Mouse (Mus musculus) retina, embryonic 14.5 days (tissue): ENCODE measurements at regions not wholly inside any gene's neighbourhood (a gene's known extent, or its start where the extent isn't known, plus 50 kb on each side); places are given as distances from the start of the nearest gene placed in this dataset.
"Not testable (repeated sequence)": the region's sequence is repeated elsewhere in the genome, so short reads cannot be mapped to it uniquely, and the experiment has no call there.

ENCODE experiments used
- DNase-seq: peaks from one replicate; pipeline ENCODE4 v3.0.0-alpha.2; 2015; ENCODE audit warnings: low spot score

DNA sequence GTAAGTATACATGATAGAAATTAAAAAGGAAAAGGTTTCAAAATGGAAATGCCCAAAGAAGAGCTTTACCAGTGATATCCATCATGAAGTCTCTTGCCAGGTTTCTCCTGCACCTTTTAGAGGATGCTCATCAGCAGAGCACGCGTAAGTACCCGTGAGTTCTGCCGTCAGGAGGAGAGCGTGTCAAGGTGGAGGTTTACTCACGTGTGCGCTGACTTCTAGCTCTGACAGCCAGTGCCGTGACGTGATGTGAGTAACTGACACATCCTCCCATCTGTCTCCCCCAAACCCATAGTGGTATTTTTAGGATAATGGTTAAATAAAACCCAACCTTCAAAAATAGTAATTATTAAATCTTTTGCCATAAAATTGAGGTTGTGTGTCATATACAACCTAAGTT, 55.3 kb downstream of the Adra2a start:
- DNase-seq: no peak

DNA sequence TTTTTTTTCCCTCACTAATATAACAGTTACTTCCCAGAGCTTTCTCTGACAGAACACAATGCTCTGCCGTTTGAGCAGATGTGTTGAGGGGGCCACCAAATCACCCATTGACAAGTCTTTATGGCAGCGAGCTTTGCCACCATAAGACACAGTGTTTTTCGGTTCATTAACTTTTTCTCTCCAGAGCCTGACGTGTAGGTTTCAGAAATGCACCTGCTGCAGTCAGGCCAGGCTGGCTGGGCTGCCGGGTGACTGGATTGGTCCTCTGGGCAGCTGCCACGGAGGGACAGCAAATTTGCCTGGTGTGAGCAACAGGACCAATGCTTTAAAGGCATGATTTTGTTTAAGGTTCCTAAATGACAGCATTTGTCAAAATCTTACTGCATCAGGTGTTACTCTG, 55.8 kb downstream of the Adra2a start:
- DNase-seq: peak; percentile 16

DNA sequence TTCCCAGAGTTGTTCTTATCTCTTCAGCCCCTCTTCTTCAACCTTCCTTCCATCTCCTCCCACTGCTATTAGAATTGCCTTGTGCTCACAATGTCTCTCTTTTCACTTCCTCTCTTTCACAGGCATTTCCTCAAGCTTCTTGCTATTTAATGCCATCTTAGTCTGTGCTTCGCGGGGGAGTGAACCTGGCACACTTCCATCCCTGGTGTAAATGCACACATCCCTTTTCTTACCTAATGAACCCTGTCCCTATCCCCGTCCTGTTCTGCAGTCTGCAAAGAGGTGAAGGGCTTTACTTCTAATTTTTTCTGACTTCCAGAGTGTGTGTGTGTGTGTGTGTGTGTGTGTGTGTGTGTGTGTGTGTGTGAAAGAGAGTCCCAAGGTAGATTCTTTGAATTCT, 62.6 kb downstream of the Adra2a start:
- DNase-seq: no peak

DNA sequence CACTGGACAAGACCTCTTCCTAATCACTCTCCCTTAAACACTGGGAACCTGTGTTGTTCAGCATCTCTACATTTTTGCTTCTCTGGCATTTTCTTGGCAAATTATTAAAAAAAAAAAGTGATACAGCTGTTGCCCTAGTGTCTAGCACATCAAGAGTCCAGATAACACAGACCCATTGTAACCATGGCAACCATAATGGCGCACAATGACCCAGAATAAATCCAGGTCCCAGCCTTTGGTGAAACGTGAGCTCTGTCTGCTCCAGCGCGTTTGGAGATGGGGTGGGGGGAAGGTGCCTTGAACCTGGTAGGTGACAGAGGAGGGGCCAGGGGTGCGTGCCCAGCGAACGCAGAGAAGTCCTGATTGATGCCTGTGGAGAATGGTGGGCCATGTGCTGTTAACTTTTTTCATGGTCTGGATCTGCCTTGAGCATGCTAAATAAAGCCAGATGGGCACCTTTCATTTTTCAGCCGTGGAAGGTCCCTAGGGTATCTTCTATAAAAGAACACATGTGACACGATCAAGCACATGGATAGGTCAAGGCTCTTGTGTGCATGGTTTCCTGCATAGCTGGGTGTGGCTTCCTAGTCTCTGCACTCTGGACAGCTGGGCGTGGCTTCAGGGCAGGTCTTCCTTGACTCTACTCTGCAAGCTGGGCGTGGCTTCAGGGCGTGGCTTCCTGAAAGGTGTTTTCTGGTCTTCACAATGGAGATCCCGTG, 63.3 kb downstream of the Adra2a start:
- DNase-seq: peak; percentile 59

DNA sequence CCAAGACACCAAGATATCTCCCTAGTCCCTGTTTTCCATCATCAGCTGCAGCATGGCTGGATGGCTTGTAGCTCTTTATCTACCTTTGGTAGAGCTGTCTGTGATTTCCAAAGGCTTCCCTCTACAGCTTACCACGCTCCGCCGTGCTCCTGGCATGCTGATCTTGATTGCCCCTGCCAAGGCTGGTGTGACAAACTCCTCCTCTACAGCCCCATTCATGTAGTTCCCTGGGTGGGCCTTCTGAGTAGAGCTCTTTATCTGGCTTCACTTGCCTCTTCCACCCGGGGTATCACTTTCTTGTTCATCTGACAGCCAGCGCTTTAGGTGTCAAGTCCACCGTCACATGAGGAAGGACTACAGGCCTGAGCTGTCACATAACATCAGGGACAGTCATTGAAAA, 66.1 kb downstream of the Adra2a start:
- no peak for DNase-seq

DNA sequence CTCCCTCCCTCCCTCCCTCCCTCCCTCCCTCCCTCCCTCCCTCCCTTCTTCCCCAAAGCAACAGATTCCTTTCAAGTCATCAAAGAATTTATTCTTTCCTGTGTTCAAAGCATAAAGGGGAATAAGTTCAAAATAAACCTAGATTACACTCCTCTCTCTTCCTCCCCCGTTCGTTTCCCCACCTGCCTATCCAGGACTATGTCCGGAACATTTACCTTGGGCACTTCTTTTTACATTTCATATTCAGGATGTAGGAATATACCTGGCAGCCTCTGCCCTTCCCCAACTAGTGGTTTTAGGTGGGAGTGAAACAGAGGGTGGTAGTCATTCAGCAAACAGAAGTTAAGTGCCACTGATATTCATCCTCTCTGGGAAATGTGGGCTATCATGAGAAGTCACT, 68.7 kb downstream of the Adra2a start:
- DNase-seq: no peak

DNA sequence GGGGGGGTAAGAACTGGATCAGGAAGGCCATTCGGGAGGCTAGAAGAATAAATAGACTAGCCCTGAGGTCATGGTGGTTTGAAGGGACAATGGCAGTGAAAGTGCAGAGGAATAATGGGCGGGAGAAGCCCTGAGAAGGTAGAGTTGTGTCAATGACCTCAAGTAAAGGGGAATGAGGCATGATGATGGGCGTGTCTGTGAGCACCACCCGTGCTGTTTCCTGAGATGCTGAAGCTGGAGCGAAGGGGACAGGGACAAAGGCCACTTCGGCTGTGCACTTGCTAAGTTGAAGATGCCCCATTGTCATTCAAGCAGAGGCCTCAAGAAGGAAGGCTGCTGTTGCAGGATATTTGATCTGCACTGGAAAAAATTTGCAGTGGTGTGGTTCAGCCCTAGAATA, 69.5 kb downstream of the Adra2a start:
- no peak for DNase-seq

DNA sequence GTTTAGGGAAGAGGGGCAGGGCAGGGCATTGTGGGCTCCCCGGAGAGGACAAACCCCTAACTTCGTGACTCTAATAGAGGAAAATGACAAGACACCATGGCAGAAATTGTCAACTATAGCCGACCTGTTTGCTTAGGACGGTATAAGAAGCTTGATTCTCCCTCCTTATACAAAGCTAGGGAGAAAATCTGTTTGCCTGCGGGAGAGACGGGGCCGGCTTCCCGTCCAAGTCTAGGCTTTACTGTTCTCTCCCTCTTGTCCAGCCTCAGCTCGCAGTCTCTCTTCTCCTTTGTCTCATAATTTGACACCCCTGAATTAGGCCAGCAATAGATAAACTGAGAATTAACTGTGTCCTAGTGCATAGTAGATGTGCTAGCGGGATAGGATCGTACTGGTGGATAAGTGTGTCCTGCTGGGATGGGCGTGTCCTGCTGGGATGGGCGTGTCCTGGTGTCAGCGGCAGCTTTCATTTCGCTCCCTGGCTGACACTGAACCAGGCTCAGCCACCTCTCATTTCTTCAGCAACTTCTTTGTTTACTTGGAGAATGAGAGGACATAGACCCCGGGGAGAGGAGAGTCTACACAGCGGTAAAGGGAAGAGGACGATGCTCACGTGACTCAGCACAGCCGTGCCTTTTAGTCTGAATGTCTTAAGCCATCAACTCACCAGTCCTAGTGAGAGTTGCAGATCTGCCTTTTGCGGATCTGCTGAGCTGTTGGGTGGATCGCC, 70.8 kb downstream of the Adra2a start:
- DNase-seq: peak; percentile 75

DNA sequence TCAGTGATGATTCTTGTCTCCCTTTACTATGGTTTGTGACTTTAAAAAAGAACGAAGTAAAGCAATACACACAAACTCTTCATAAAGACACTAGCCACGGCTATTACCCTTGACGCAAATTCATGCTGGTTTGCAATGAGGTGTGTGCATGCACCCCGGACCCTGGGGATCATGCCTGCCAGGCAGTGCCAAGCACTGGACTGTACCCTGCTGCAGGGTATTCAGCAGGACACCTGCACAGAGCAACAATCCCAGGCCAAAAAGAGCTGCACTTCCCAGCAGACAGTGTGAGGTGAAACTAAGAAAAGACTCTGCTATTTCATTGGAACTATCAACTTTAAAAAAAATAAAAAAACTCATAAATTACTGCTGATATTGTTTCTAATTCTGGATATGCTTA, 71.4 kb downstream of the Adra2a start:
- DNase-seq: no peak

DNA sequence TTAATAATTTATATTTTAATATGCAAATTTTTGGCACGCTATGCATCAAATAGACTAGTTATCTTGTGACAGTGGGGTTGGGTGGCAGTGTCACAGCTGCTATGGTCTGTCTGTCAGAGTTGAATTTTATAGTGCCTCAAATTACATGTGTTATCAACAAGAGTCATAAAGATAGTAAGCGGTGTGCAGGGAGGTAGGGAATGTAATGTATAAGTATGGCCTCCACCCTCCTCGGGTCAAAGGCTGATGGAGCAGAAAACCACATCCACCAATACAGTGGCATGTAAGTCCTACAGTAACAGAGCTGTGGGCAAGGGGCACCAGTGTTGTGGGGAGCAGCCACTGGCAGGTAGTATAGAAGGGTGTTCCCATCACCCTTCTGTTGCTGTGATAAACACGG, 72.9 kb downstream of the Adra2a start:
- no peak for DNase-seq

DNA sequence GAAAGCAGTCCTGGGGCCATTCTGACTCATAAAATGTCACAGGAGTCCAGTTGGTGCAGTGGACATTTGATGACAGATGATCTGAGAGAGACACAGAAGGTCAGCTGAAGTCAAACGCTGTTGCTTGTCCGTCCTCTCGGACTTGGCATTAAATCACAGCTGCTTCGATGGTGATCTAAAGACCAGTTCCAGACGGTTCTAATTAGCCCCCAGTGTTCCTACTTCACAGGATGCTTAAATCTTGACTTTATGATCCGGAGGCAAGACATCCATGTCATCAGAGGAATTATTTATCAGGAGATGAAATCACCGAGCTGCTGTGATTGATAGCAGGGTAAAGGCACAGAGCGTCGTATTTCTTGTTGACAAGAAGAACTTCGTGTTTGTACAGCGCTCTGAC, 73.7 kb downstream of the Adra2a start:
- DNase-seq: no peak

DNA sequence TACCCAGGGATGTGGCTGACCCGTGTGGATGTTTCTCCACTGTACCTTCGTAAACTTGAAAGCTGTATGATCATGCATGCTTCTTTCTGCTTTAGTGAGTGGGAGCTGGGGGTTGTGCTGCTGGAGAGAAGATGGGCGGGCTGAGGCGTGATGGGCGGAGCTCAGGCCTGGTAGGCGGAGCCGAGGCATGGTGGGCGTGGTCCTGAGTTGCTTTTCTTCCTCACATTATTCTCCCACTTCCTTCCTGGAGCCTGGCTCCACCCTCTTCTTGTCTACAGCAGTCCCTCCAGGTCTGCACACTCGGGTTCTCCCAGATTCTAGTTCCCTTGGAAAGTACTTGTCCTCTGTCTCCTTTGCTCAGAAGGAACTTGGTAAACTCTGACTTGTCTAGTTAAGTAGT, 79.6 kb downstream of the Adra2a start:
- DNase-seq: no peak

DNA sequence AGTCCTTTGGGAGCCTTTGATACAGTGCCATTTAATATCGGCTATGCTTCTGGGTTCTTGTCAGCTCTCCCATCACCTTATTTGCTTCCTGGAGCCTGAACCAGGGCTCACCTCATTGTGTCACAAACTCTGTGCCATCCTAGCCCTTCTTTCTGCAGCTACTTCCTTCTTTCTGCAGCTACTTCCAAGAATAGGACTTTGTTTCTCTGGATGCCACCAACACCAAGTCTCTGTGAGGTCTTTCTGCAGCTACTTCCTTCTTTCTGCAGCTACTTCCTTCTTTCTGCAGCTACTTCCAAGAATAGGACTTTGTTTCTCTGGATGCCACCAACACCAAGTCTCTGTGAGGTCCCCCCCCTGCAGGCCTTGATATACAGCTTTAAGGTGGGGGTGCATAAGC, 107.8 kb downstream of the Adra2a start:
- DNase-seq: not testable (repeated sequence)

DNA sequence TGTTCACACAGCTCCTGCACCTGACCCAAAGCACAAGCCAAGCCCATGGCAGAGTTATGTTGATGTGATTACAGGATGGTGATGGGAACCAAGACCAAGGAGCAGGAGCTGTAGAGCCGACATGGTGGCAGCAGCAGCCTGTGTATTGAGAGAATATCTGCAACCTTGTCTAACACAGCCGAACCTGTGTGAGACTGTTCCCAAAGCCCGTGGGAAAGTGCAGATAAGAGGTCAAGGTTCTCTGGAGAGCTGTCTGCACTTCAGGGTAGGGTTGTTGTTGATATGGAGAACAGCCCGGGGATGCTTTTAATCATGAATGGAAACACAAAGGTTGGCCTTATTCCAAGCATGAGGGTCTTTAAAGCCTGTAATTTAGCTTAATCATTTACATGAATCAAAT, 110.4 kb downstream of the Adra2a start:
- no peak for DNase-seq

DNA sequence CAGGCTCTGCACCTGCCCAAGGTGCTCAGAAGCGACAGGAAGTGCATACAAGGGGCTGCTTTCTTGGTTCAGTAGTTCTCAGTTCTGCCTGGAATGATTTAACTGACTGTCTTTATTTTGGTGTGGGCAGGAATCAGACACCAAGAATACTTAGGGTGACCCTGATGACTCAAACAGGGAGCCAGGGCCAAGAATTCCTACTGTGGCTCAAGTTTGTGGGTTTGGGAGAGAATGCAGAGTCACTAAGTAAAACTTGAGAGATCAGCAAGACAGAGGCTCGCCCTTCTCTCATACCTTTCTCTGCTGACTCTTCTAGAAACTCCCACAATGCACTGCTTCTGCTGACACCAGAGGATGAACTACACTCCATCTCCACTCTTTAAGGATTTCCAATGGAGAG, 126.4 kb downstream of the Adra2a start:
- DNase-seq: no peak

DNA sequence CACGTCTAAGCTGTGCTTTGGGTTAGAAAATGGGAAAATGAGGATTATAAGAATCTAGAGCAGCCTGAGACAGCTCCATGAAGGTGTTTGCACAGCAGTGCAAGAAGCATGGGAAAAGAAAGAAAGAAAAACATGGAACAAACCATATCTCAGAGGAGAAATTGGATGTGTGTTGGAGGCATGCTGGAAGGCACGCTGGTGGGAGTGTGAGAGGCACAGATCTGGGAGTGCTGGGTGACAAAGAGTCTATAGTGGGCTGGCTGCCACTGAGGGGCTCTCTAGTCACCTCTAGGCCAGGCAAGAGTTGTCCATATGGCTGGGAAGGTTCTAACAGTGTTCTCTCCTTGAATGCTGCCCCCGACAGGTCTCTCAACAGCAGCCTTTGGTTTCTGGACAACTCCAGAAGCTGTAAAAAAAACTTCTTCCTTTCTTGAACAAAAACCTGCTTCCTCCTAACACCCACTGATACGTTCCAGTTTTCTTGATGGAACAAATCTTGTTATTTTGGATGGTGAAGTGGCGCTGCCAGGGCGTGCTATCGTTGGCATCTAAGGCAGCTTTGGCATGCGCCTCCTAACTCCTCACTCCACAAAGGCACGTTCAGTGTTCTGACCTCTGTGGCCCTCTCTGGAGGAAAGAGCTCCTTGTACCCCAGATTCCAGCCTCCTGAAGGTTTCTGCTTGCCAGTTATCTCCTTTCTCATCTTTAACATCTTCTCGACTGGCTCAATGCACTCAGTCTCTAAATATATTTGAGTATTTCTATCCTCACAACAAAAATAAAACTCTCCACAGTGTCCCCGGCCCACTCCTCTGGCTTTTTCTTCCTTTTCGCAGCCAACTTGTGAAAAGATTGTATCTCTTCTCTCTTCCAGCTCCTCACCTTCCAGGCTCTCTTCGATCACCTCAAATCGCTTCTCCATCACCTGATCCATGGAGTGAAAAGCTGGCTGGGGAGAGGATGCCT, 130.4 kb downstream of the Adra2a start:
- no peak for DNase-seq

DNA sequence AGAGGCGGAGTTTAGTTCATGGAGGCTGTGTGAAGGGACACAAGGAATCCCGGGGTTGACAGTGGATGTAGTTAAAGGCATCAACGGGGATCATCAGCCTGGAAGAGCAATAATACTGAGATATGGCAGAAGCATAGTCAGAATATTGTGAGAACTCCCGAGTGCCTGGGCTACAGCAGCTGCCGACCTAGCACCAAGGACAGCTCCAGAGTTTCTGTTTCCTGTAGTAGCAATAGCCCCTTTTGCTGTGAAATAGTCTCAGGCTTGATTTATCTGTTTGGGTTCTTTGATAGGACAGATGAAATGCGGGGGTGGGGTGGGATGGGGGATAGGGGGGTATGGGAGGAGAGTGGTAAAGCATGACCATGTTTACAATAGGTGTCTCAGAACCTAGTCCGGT, 131.8 kb downstream of the Adra2a start:
- peak; percentile 57 for DNase-seq

DNA sequence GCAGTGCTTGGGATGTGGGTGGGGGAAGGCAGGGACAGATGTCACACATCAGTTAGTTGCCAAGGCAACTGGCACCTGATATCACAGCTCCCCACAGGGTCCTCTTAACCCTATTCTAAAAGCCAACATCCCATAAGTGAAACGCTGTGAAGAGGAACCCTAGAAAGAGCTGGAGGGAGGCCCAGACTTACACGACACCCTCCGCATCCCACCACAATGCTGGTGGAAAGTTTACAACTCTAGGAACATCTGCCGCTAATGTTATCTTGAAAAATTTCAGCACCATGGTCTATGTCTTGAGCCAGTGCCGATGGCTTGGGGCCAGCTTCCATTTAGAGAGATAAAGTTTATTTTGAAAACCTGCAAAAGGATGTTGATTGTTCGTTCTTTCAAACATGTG, 133.5 kb downstream of the Adra2a start:
- DNase-seq: no peak

DNA sequence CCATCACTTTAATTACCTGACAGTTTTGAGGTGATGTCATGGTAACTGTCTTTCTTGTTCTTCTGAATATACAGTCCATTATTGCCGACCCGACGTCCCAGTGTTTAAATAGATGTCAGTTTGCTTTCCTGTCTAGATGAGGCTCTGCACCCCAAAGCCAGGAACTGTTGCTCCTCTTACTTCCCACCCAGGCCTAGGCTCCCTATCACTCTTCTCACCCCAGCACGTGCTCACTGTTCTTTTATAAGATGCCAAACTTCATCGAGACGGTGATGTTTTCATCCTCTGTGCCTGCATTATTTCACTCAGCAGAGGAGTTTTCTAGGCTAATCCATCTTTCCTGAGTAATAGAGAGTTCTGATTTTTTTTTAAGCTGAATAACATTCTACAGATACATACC, 156.5 kb downstream of the Adra2a start:
- no peak for DNase-seq

DNA sequence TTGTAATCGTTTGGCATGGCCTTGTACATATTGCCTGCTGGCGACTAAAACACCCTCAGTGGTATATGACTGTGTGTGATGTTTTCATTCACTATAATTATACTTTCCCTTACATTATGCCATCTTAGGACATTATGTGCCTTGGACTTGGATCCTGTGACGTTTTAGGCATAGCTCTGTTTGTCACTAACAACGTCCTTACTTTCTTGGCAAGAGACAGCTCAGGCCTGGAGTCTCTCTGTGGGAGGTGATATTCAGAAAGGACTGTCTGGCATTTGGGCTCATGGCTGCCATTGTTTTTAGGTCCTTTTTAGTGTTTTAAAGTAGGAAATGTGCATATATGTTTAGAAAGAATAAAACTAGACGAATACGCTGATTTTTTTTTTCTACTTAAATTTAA, 158.5 kb downstream of the Adra2a start:
- no peak for DNase-seq

DNA sequence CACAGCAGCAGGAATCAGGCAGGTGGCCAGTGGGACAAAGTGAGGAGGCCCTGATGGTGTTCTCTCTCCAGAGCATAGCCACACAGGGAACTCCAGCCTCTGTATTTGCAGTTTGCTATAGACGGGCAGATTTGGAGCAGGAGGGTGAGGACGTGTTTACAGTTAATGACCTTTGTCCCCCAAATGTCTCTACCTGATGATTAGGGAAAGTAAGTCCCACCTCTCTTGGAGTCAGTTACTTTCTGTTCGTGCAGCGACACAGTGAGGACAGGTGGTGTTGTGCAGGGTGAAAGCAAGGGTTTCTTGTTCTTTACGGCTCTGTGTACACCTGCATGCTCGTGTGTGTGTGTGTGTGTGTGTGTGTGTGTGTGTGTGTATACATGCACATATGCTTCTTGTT, 162.9 kb downstream of the Adra2a start:
- DNase-seq: no peak

DNA sequence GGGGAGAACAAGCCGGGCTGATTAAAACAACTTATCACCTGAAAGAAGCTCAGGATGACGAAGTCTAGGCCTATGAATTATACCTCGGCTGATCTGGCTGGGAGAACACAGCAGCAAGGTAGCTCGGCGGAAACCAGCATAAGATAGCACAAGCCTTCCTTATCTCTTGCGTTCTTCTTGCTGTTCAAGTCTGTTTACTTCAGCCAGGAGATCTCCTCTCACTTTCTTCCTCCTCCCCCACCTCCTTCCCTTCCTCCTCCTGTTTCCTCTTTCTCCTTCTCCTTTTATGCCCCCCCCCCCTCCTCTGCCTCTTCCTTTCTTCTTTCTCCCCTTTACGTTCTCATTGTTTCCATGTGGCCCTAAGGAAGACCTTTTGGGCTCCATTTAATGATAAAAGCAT, 168.2 kb downstream of the Adra2a start:
- no peak for DNase-seq

DNA sequence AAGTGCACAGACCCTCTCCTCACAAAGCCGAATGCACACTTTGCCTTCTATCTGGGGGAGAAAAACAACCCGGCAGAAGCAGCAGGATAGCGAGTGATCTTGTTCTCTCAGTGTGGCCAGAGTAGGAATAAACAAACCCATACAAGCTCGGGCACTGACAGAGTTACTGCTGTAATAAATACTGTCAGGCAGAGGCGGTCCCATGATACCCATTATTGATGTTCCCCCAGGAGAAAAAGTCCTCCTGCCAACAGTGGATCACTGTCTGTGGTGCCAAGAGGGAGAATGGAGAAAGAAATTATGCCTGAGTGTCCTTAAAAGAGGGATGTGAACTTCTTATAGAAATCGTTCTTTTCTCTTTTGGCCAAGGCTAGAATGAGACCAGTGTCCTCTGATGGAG, 200.2 kb downstream of the Adra2a start:
- DNase-seq: no peak
